Mouse (Mus musculus) 416B (cell line): ENCODE data around the gene Krt18.

Experiments used
- DNase-seq: peaks from one replicate; pipeline ENCODE4 v3.0.0; 2011; ENCODE audit warnings: low read depth

Gene Krt18

GRCm38 (mm10) chr15:102012260-102012765 is 15.7 kb upstream of the Krt18 start:
- no peak for DNase-seq

- DNase-seq, result no peak
These were observed 14.3 kb upstream of the Krt18 start for GRCm38 (mm10) chr15:102013651-102014050.

- no peak for DNase-seq
These were observed 13.1 kb upstream of the Krt18 start for GRCm38 (mm10) chr15:102014848-102015247.

- no peak for DNase-seq
These were observed 11.9 kb upstream of the Krt18 start for GRCm38 (mm10) chr15:102016096-102016495.

GRCm38 (mm10) chr15:102016787-102017186 is 11.2 kb upstream of the Krt18 start:
- DNase-seq, result no peak

- peak; percentile 56 for DNase-seq
These were observed 10.0 kb upstream of the Krt18 start for GRCm38 (mm10) chr15:102017918-102018463.

- DNase-seq, result no peak
These were observed 5.5 kb upstream of the Krt18 start for GRCm38 (mm10) chr15:102022481-102022880.

GRCm38 (mm10) chr15:102023888-102024287 is 4.1 kb upstream of the Krt18 start:
- no peak for DNase-seq

- no peak for DNase-seq
These were observed 2.7 kb upstream of the Krt18 start for GRCm38 (mm10) chr15:102025136-102025872.

- DNase-seq, result no peak
These were observed 1.6 kb upstream of the Krt18 start for GRCm38 (mm10) chr15:102026430-102026829.

- DNase-seq, result no peak
These were observed 6.4 kb downstream of the Krt18 start for GRCm38 (mm10) chr15:102034121-102035053.

GRCm38 (mm10) chr15:102040277-102040676 is 12.3 kb downstream of the Krt18 start:
- no peak for DNase-seq

- DNase-seq, result no peak
These were observed 14.0 kb downstream of the Krt18 start for GRCm38 (mm10) chr15:102041951-102042350.

- DNase-seq, result no peak
These were observed 16.8 kb downstream of the Krt18 start for GRCm38 (mm10) chr15:102044745-102045144.

- DNase-seq, result peak; percentile 14
These were observed 17.7 kb downstream of the Krt18 start for GRCm38 (mm10) chr15:102045691-102046090.

- DNase-seq, result no peak
These were observed 20.0 kb downstream of the Krt18 start for GRCm38 (mm10) chr15:102048006-102048405.

- no peak for DNase-seq
These were observed 21.9 kb downstream of the Krt18 start for GRCm38 (mm10) chr15:102049871-102050270.

GRCm38 (mm10) chr15:102051920-102052683 is 24.1 kb downstream of the Krt18 start:
- no peak for DNase-seq

GRCm38 (mm10) chr15:102056495-102057174 is 28.7 kb downstream of the Krt18 start:
- DNase-seq, result no peak

GRCm38 (mm10) chr15:102065661-102066325 is 37.8 kb downstream of the Krt18 start:
- peak; percentile 93 for DNase-seq
